8 mouse cellular contexts compared by ENCODE assay signal in genomic region chr10:121475672-121476146, GRCm38 (mm10). TPM values are rescaled to one million over a fixed set of nuclear protein-coding genes. Genes with fewer than 3 reads are reported as not detected.
DNase-seq lines count a peak whose midpoint lies in the region; ATAC-seq and TF ChIP-seq lines count a peak whose summit lies in the region.

No protein-coding gene starts in this region.

- dilution Hi-C loops in CH12.LX (cut with MboI; ENCODE audit: extremely low pct_ligation_motif_present, extremely low pct_unique_long_range_greater_than_20kb, low sequenced_read_pairs) = no loop called here

- ATAC-seq in megakaryocyte-erythroid progenitor cell, adult 5-6 weeks (replicated peaks; ENCODE audit: low FRiP score, low TSS enrichment, poor library complexity, severe bottlenecking) = 0 out of 2 replicates have a peak, but pooled peaks have one; percentile 14
- ATAC-seq in stomach, postnatal 0 days (ENCODE audit: low FRiP score, low TSS enrichment) = peak; percentile 59

- no peak for TF ChIP-seq CTCF in CH12.LX (conservative IDR thresholded peaks at IDR 0.05 in 1 of 2, IDR thresholded peaks at IDR 0.05 in 1 of 2; ENCODE audit: low read depth in 2 of 2, low read length in 2 of 2)
- TF ChIP-seq CTCF in embryonic fibroblast, embryonic 13.5 days (IDR thresholded peaks at IDR 0.05; ENCODE audit: borderline replicate concordance, insufficient read depth, low read length) = no peak
- no peak for TF ChIP-seq CTCF in stomach, postnatal 0 days (IDR thresholded peaks at IDR 0.05; ENCODE audit: low read depth)

- in situ Hi-C loops in CH12.LX (cut with MboI; ENCODE audit: low pct_ligation_motif_present, low pct_unique_long_range_greater_than_20kb, low sequenced_read_pairs) = no loop called here

- H3K27ac ChIP-seq in CH12.LX (ENCODE audit: insufficient read depth, low read depth) = peak overlapping the region; percentile 7; the same call in 1 of the 2 replicates
- peak overlapping the region; percentile 54; the same call in 1 of the 2 replicates for H3K27ac ChIP-seq in embryonic fibroblast, embryonic 13.5 days (ENCODE audit: insufficient read depth, low read length)
- peak overlapping the region; percentile 93 for H3K27ac ChIP-seq in stomach, postnatal 0 days (replicated peaks)

- TF ChIP-seq POLR2A in CH12.LX (IDR thresholded peaks at IDR 0.05; ENCODE audit: low read depth, low read length) = no peak
- no peak; the same call in 1 of the 2 replicates for TF ChIP-seq POLR2A in embryonic fibroblast, embryonic 13.5 days (IDR thresholded peaks at IDR 0.05; ENCODE audit: low read depth, low read length)

- intact Hi-C loops in heart, postnatal 14 days (cut with DNase I) = loop anchor here (2.0 to 5.0 kb wide), 3 partner anchors 37 to 67 kb away; no protein-coding TSS in a partner anchor

- H3K9me3 ChIP-seq in CH12.LX (replicated peaks; ENCODE audit: low read length) = no peaks in the 10 kb centered on the region
- no peaks in the 10 kb centered on the region for H3K9me3 ChIP-seq in stomach, postnatal 0 days (ENCODE audit: control insufficient read depth, low read length)

- DNase-seq in CH12.LX (ENCODE audit: extremely low read depth) (no peak), MN1 (ENCODE audit: low spot score) (no peak)
- peak; percentile 62 for DNase-seq in adrenal gland, postnatal 25 days
- DNase-seq in heart, postnatal 14 days = peak; percentile 74 to 79
- DNase-seq in kidney, postnatal 4 days = peak; percentile 73 to 82
- DNase-seq in stomach, postnatal 0 days (ENCODE audit: low spot score) = peak; percentile 79

- TF ChIP-seq RAD21 in CH12.LX (IDR thresholded peaks at IDR 0.05; ENCODE audit: low read depth, low read length) = no peak

- H3K4me3 ChIP-seq in CH12.LX (replicated peaks in 1 of 3; ENCODE audit: low read depth in 2 of 3, low read length in 2 of 3, poor library complexity in 1 of 3) = peak overlapping the region; percentile 73 to 80 (median 76)
- peak overlapping the region; percentile 81 for H3K4me3 ChIP-seq in embryonic fibroblast, embryonic 13.5 days (ENCODE audit: insufficient read depth, low read length)
- H3K4me3 ChIP-seq in stomach, postnatal 0 days (ENCODE audit: low read depth, low read length) = peak overlapping the region; percentile 88

- peak overlapping the region; percentile 53 for H3K9ac ChIP-seq in CH12.LX (ENCODE audit: insufficient read depth, low read depth)
- H3K9ac ChIP-seq in stomach, postnatal 0 days (ENCODE audit: low read length) = peak overlapping the region; percentile 90

- peak overlapping the region; percentile 99 for H3K4me2 ChIP-seq in CH12.LX (ENCODE audit: insufficient read depth, low read depth, poor library complexity, severe bottlenecking)
- peak overlapping the region; percentile 80 for H3K4me2 ChIP-seq in stomach, postnatal 0 days (replicated peaks; ENCODE audit: low read depth)

- H3K27me3 ChIP-seq in CH12.LX (replicated peaks) = no peaks in the 10 kb centered on the region
- no peaks in the 10 kb centered on the region for H3K27me3 ChIP-seq in stomach, postnatal 0 days (ENCODE audit: control insufficient read depth, insufficient read depth, low read length)

- peaks cover 7 to 49% of the 10 kb centered on the region in 2 experiments for H3K4me1 ChIP-seq in CH12.LX (ENCODE audit: control insufficient read depth in 1 of 2, insufficient read depth in 2 of 2)
- H3K4me1 ChIP-seq in embryonic fibroblast, embryonic 13.5 days (ENCODE audit: control insufficient read depth, insufficient read depth, low read length) = 0 out of 2 replicates have a peak, but pooled peaks cover 2% of the 10 kb centered on the region
- H3K4me1 ChIP-seq in stomach, postnatal 0 days (replicated peaks; ENCODE audit: control insufficient read depth, insufficient read depth) = peaks cover 6% of the 10 kb centered on the region; the same call in 1 of the 2 replicates

- peaks cover 30% of the 10 kb centered on the region for H3K79me2 ChIP-seq in CH12.LX (replicated peaks; ENCODE audit: control insufficient read depth, extremely low read depth, insufficient read depth, poor library complexity, severe bottlenecking)

- 3% methylated on average over 34 of the region's 45 CpGs for WGBS in stomach, postnatal 0 days

- no peak for TF ChIP-seq EP300 in CH12.LX (IDR thresholded peaks at IDR 0.05; ENCODE audit: low read length)
- TF ChIP-seq EP300 in stomach, postnatal 0 days (optimal IDR thresholded peaks at IDR 0.05) = no peak

- no peaks in the 10 kb centered on the region for H3K36me3 ChIP-seq in CH12.LX (replicated peaks in 1 of 2; ENCODE audit: control insufficient read depth in 1 of 2, insufficient read depth in 1 of 2, low read length in 1 of 2)
- H3K36me3 ChIP-seq in stomach, postnatal 0 days (ENCODE audit: control insufficient read depth, insufficient read depth, low read length) = no peaks in the 10 kb centered on the region

TF ChIP-seq in CH12.LX, 34 proteins besides CTCF, POLR2A, EP300 and RAD21:
- no peak for TF ChIP-seq TBP (conservative IDR thresholded peaks at IDR 0.05; ENCODE audit: low read depth, low read length)
- no peak; the same call in 1 of the 2 replicates for TF ChIP-seq CHD1 (IDR thresholded peaks at IDR 0.05; ENCODE audit: low read depth, low read length)
- TF ChIP-seq GABPA (IDR thresholded peaks at IDR 0.05; ENCODE audit: insufficient replicate concordance, low read depth, low read length) = no peak
- TF ChIP-seq KAT2A (IDR thresholded peaks at IDR 0.05; ENCODE audit: insufficient replicate concordance, low read length) = no peak
- no peak for TF ChIP-seq BHLHE40 (IDR thresholded peaks at IDR 0.05; ENCODE audit: low read depth, low read length)
- no peak for TF ChIP-seq JUN (IDR thresholded peaks at IDR 0.05; ENCODE audit: insufficient read depth, low read depth, low read length)
- TF ChIP-seq POLR2AphosphoS2 (IDR thresholded peaks at IDR 0.05; ENCODE audit: low read depth, low read length) = no peak
- TF ChIP-seq ELF1 (IDR thresholded peaks at IDR 0.05; ENCODE audit: low read depth, low read length) = no peak
- TF ChIP-seq E2F4 (IDR thresholded peaks at IDR 0.05; ENCODE audit: insufficient replicate concordance, low read depth, low read length) = no peak
- TF ChIP-seq NELFE (IDR thresholded peaks at IDR 0.05; ENCODE audit: low read depth, low read length) = no peak; the same call in 1 of the 2 replicates
- no peak for TF ChIP-seq PAX5 (IDR thresholded peaks at IDR 0.05; ENCODE audit: low read length)
- no peak for TF ChIP-seq ZNF384 (IDR thresholded peaks at IDR 0.05; ENCODE audit: low read depth, low read length)
- TF ChIP-seq MAX (IDR thresholded peaks at IDR 0.05; ENCODE audit: low read length) = peak; percentile 58
- no peak for TF ChIP-seq USF1 (IDR thresholded peaks at IDR 0.05; ENCODE audit: low read depth, low read length)
- TF ChIP-seq IRF4 (IDR thresholded peaks at IDR 0.05; ENCODE audit: low read depth, low read length) = no peak
- no peak for TF ChIP-seq MEF2A (IDR thresholded peaks at IDR 0.05; ENCODE audit: borderline replicate concordance, low read depth, low read length)
- TF ChIP-seq TCF12 (IDR thresholded peaks at IDR 0.05; ENCODE audit: low read depth, low read length) = peak; percentile 9; the same call in 1 of the 2 replicates
- no peak for TF ChIP-seq NRF1 (IDR thresholded peaks at IDR 0.05; ENCODE audit: low read depth, low read length)
- no peak for TF ChIP-seq SMC3 (IDR thresholded peaks at IDR 0.05; ENCODE audit: low read depth, low read length)
- TF ChIP-seq RCOR1 (conservative IDR thresholded peaks at IDR 0.05; ENCODE audit: low read depth, low read length) = no peak
- no peak; the same call in 1 of the 2 replicates for TF ChIP-seq UBTF (IDR thresholded peaks at IDR 0.05; ENCODE audit: low read depth, low read length)
- TF ChIP-seq MXI1 (IDR thresholded peaks at IDR 0.05; ENCODE audit: low read depth, low read length) = peak; percentile 87
- TF ChIP-seq SIN3A (IDR thresholded peaks at IDR 0.05; ENCODE audit: low read length) = peak; percentile 69; the same call in 1 of the 2 replicates
- TF ChIP-seq JUND (conservative IDR thresholded peaks at IDR 0.05; ENCODE audit: low read depth, low read length) = no peak
- no peak for TF ChIP-seq ZMIZ1 (IDR thresholded peaks at IDR 0.05; ENCODE audit: low read depth, low read length)
- no peak for TF ChIP-seq MAFK (IDR thresholded peaks at IDR 0.05; ENCODE audit: insufficient replicate concordance, low read length)
- no peak for TF ChIP-seq CHD2 (IDR thresholded peaks at IDR 0.05; ENCODE audit: low read length)
- 0 out of 2 replicates have a peak, but pooled peaks have one; percentile 36 for TF ChIP-seq MYC (IDR thresholded peaks at IDR 0.05; ENCODE audit: low read depth, low read length)

RNA-seq across cellular contexts. Expression of gene Rassf3, which starts 0.4 kb away (rescaled TPM):
- total RNA-seq in CH12.LX (2012; rRNA removed) (5.7 and 7.3 TPM in 2 replicates), CH12.LX (2014; rRNA removed) (4.0 and 4.1 TPM in 2 replicates)
- 9.0 and 9.9 TPM in 2 replicates for polyA plus RNA-seq in CH12.LX (2012; ENCODE audit: insufficient read length, low read depth)
- total RNA-seq in adrenal gland, postnatal 25 days (2021) = 33.3 and 36.8 TPM in 2 replicates
- polyA plus RNA-seq in embryonic fibroblast, embryonic 13.5 days (2011; ENCODE audit: insufficient read length, low read depth, missing spikeins) = 18.0 and 20.5 TPM in 2 replicates
- total RNA-seq in heart, postnatal 14 days (2021) = 100 to 1,000 TPM; 120 to 125 TPM
- total RNA-seq in megakaryocyte-erythroid progenitor cell, adult 5-6 weeks (2014; fragmentation: Nextera tagmentation) = 6.5 and 9.7 TPM in 2 replicates
- total RNA-seq in megakaryocyte-erythroid progenitor cell, adult 5-6 weeks (2017) = 12.1 and 13.4 TPM in 2 replicates
- 19.2 and 20.0 TPM in 2 replicates for polyA plus RNA-seq in stomach, postnatal 0 days (2015; fragmentation: Nextera tagmentation; extraction: Ambion mirVana)

Comparison
In these comparisons a context has a peak if more than half of its experiments do, and no peak if none do; other contexts are left out.
1. DNase-seq: peak in adrenal gland, postnatal 25 days (single experiment), heart, postnatal 14 days (2 of 2), kidney, postnatal 4 days (2 of 2) and stomach, postnatal 0 days (single experiment); none in CH12.LX (single experiment) and MN1 (single experiment).
2. H3K27ac ChIP-seq: peak in every context shown above with its lines; median percentile 93 in stomach, postnatal 0 days; 54 in embryonic fibroblast, embryonic 13.5 days; 7 in CH12.LX.
3. Peak in every context shown above with its lines, with median percentiles within 50 percentile points of each other: H3K4me3 ChIP-seq.